Mouse (Mus musculus): Measurements from ENCODE around the gene Selenoo.

Selenoo gene

GRCm38 (mm10) chr15:89088607-89089247, at the start of gene Selenoo:
Gene Selenoo, plus strand, starts transcription at chr15:89089084.
- DNase-seq = peak; percentile 89

- DNase-seq = no peak
These were observed 44.5 kb upstream of the Selenoo start for GRCm38 (mm10) chr15:89044381-89044780.

GRCm38 (mm10) chr15:89046356-89046755, 42.5 kb upstream of the Selenoo start:
- no peak for DNase-seq

GRCm38 (mm10) chr15:89054666-89055065, 34.2 kb upstream of the Selenoo start:
- DNase-seq = no peak

GRCm38 (mm10) chr15:89058736-89059135, 30.1 kb upstream of the Selenoo start:
- DNase-seq = peak; percentile 25

GRCm38 (mm10) chr15:89059161-89059931, 29.5 kb upstream of the Selenoo start, which contains the start of gene Panx2:
Gene Panx2, plus strand, starts transcription at chr15:89059734.
- DNase-seq = peak; percentile 67

- DNase-seq = peak; percentile 62
These were observed 28.7 kb upstream of the Selenoo start for GRCm38 (mm10) chr15:89060032-89060681.

GRCm38 (mm10) chr15:89060811-89061460, 27.9 kb upstream of the Selenoo start:
- DNase-seq = peak; percentile 29

- peak; percentile 16 for DNase-seq
These were observed 26.9 kb upstream of the Selenoo start for GRCm38 (mm10) chr15:89061761-89062517.

- DNase-seq = peak; percentile 24
These were observed 26.4 kb upstream of the Selenoo start for GRCm38 (mm10) chr15:89062518-89062910.

- DNase-seq = peak; percentile 39
These were observed 25.9 kb upstream of the Selenoo start for GRCm38 (mm10) chr15:89063001-89063400.

- DNase-seq = peak; percentile 77
These were observed 25.3 kb upstream of the Selenoo start for GRCm38 (mm10) chr15:89063536-89063935.

GRCm38 (mm10) chr15:89064891-89065290, 24.0 kb upstream of the Selenoo start:
- DNase-seq = peak; percentile 26

GRCm38 (mm10) chr15:89067609-89068008, 21.3 kb upstream of the Selenoo start:
- DNase-seq = no peak

- DNase-seq = peak; percentile 18
These were observed 20.7 kb upstream of the Selenoo start for GRCm38 (mm10) chr15:89068226-89068625.

GRCm38 (mm10) chr15:89069336-89069840, 19.5 kb upstream of the Selenoo start:
- DNase-seq = peak; percentile 16

- DNase-seq = peak; percentile 29
These were observed 18.3 kb upstream of the Selenoo start for GRCm38 (mm10) chr15:89070606-89071005.

- no peak for DNase-seq
These were observed 14.8 kb upstream of the Selenoo start for GRCm38 (mm10) chr15:89073993-89074603.

- no peak for DNase-seq
These were observed 14.0 kb upstream of the Selenoo start, which contains the start of gene Trabd for GRCm38 (mm10) chr15:89074613-89075477. Gene Trabd, plus strand, starts transcription at chr15:89075124.

- DNase-seq = peak; percentile 87
These were observed 13.3 kb upstream of the Selenoo start for GRCm38 (mm10) chr15:89075478-89076147.

Data from cerebellum, adult 11 months (tissue).